Mouse (Mus musculus) olfactory bulb, adult 2 months (tissue): Measurements from ENCODE around the gene Cpn2.

ENCODE experiments used
- CTCF ChIP-seq: fragments of 200-500 bp; IDR thresholded peaks from 2 replicates; pipeline ENCODE4 v1.5.1; 2012; ENCODE audit warnings: low read depth, mild to moderate bottlenecking, low read length, moderate library complexity; ENCODE audit not compliant: insufficient read depth
- POLR2A ChIP-seq: fragments of 200-500 bp; IDR thresholded peaks from 2 replicates; pipeline ENCODE4 v1.6.1; 2012; ENCODE audit warnings: mild to moderate bottlenecking, low read depth, low read length, moderate library complexity; ENCODE audit not compliant: insufficient read depth

DNA sequence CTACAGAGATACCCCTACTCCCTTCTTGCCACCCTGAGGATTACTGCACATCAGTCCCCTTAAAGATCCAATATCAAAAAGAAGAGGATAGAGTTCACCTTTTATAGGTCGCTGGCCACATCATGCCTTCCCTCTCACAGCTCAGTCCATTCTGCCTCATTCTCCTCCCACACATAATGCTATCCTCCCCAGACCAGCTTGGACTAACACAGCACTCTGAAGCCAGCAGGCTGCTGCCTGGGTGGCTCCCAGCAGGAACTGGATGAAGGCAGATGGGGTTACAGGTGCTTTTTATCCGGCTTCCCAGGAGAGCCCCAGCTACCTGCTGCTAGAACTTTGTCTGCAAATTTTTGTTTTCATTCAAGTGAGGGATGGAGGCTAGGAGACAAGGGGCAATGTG, 51.5 kb downstream of the Cpn2 start:
- TF ChIP-seq CTCF (no peak), POLR2A (no peak)
